Mouse (Mus musculus): Measurements from ENCODE around the gene Evx2.
A peak's percentile ranks its signal among the peaks of the same experiment; 100 is the strongest.

Gene Evx2

GRCm38 (mm10) chr2:74695813-74696430, 36.6 kb upstream of the Evx2 start:
- DNase-seq (ENCODE audit: low read depth, low spot score) = no peak

- DNase-seq (ENCODE audit: low read depth, low spot score) = no peak
Measured at GRCm38 (mm10) chr2:74695383-74695782, 36.0 kb upstream of the Evx2 start.

DNA sequence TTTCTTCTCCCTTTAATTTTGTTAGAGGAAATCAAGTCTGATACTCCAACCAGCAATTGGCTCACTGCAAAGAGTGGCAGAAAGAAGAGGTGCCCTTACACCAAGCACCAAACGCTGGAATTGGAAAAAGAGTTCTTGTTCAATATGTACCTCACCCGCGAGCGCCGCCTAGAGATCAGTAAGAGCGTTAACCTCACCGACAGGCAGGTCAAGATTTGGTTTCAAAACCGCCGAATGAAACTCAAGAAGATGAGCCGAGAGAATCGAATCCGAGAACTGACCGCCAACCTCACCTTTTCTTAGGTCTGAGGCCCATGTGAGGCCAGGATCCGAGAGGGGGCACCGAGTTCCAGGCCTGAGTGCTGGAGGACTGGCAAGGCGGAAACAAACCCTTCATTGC, 34.7 kb upstream of the Evx2 start:
- DNase-seq (ENCODE audit: low read depth, low spot score) = peak; percentile 82

- no peak for DNase-seq (ENCODE audit: low read depth, low spot score)
Measured at GRCm38 (mm10) chr2:74693432-74693827, 34.1 kb upstream of the Evx2 start.

- DNase-seq (ENCODE audit: low read depth, low spot score) = no peak
Measured at GRCm38 (mm10) chr2:74692808-74693431, 33.6 kb upstream of the Evx2 start.

DNA sequence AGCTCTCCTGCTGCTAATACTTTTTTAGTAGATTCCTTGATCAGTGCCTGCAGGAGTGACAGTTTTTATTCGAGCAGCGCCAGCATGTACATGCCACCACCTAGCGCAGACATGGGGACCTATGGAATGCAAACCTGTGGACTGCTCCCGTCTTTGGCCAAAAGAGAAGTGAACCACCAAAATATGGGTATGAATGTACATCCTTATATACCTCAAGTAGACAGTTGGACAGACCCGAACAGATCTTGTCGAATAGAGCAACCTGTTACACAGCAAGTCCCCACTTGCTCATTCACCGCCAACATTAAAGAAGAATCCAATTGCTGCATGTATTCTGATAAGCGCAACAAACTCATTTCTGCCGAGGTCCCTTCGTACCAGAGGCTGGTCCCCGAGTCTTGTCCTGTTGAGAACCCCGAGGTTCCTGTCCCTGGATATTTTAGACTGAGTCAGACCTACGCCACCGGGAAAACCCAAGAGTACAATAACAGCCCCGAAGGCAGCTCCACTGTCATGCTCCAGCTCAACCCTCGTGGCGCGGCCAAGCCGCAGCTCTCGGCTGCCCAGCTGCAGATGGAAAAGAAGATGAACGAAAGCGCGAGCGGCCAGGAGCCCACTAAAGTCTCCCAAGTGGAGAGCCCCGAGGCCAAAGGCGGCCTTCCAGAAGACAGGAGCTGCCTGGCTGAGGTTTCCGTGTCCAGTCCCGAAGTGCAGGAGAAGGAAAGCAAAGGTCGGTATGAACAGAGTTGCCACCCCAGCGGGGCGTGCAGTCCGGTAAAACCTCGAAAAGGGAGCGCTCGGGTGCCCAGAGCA, 32.8 kb upstream of the Evx2 start:
- no peak for DNase-seq (ENCODE audit: low read depth, low spot score)

GRCm38 (mm10) chr2:74691022-74691951, 31.9 kb upstream of the Evx2 start, which contains the start of gene Hoxd10:
Gene Hoxd10, plus strand, starts transcription at chr2:74691924.
- DNase-seq (ENCODE audit: low read depth, low spot score) = peak; percentile 95

DNA sequence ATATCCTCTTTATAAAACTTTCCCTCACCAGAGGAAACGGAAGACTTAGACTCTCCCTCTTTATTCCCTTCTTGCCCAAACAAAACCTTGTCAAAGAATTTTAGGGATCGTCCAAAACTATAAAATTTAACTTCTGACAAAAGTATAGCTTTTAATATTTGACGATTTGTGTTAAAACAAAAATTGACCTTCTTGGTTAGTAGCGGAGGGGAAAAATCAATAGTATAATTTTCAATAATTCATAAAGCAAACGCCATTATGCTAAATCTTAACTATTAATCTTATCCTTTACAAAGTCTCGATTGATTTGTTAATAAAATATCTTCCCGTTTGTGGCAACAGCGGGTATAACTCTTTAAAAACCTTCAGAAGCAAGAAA, 31.0 kb upstream of the Evx2 start:
- DNase-seq (ENCODE audit: low read depth, low spot score) = no peak

DNA sequence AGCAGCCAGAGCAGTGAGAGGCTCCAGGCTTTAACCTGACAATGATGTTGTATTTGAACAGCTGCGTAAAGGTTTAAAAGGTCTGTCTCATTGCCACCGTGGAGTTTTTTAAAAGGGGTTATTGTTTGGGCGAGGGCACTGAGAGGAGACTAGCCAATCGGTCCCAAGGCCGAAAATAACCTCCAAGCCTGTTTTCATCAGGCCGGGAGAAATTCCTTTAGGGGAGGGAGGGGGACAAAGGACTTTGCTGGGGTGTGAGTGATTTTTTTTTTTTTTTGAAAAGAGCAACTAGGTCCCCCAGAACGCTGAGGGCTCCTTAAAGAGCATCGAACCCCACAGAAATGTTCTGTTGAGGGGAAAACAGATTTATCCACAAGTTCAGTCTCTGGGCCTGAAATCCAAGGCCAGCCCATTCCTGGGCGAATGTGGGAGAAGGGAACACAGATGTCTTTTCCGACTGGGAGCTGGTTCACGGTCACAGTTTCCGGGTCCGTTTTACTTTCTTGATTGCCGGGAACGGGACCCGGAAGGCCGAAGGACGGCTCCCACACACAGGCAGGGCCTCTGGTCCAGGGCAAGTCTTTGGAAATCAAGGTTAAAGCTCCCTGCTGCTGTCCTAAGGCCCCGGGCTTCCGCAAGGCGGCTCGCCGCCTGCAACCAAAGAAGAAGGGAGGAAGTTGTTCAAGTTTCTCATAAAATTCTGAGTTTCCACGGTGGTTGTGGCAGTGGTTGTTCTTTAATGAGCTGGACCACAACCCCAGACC, 30.4 kb upstream of the Evx2 start:
- no peak for DNase-seq (ENCODE audit: low read depth, low spot score)

- DNase-seq (ENCODE audit: low read depth, low spot score) = no peak
Measured at GRCm38 (mm10) chr2:74688795-74689573, 29.6 kb upstream of the Evx2 start.

GRCm38 (mm10) chr2:74687698-74688555, 28.6 kb upstream of the Evx2 start:
- DNase-seq (ENCODE audit: low read depth, low spot score) = no peak

DNA sequence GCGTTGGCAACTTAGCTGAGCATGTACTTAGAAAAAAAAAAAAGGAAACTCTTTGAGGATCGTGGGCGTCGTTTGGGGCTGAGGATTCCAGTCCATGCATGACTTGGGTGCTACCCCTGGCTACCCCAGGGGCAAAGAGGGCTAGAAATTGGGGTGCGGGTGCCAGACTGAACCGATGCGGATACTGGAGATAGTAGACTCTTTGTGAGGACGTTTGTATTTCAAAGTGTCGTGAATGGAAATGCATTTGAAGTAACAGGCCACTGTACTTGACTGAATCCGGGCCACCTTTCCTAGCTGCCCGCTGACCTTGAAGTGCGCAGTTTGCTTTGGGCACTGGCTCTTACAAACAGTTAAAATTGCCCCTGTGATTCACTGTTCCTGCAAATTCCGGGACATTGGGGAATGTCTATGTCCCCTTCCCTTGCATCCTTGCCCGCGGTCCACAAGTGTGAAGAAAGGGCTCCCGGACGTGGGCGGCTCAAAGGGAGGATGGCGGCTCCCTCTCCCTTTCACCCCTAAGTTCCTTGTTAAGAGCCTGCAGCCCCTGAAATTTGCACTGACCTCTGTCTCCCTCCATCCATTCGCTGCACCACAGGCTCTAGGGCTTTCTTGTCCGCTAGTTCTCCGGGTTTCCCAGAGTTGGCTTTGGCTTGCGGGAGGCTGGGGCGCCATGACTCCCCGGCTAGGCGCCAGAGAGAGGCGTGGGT, 27.8 kb upstream of the Evx2 start:
- no peak for DNase-seq (ENCODE audit: low read depth, low spot score)

DNA sequence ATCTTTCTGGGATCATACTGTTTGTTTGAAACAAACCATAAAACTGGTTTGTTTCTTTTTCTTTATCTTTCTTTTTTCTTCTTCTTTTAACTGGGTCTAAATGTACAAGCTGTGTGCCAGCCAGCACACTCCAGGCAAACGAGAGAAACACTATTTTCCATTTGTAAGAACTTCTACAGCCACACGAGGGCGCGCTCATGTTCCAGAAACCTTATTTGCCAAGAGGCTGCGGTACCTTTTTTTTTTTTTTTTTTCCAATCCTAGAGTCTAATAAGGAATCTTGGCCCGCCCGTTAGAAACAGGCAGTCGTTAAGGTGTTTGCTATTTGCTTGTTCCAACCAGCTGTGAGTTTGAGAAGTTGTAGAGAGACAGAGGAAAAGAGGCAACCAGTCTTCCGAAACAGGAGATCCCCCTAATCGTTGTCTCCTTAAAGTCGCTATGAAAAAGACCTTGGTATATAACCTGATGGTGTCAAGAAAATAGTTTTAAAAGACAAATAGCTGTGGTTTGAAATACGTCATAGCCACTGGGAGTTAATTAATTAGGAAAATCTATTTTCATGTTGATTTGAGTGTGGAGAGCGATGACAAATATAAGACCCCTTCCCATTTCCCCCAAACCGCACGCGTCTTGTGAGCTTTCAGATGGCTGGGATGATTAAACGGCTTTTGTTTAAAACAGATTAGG, 27.1 kb upstream of the Evx2 start:
- DNase-seq (ENCODE audit: low read depth, low spot score) = peak; percentile 89

DNA sequence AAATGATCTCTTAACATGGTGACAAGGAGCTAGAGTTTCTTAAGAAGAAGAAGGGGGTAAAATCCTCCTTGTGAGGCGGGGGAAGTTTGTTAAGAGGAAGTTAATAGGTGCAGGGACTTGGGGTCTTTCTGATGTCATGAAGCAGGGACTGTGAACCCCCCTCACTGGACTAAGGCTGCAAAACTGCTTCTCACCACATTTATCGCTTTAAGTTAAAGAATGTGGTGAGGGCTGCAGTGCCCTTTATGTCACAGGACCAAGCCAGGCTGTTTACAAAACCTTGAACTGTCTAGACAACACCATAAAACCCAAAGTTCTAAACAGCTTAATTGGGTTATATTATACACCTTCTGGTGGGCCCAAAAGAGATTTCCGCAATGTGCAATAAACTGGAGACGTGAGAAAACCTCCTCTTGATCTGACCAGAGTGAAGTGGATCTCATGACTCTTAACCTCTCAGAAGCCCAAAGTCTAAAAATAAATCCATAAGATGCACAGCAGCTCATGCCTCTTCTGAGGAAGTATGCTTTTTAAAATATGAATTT, 25.8 kb upstream of the Evx2 start:
- DNase-seq (ENCODE audit: low read depth, low spot score) = no peak

GRCm38 (mm10) chr2:74684106-74684505, 24.7 kb upstream of the Evx2 start:
- no peak for DNase-seq (ENCODE audit: low read depth, low spot score)

GRCm38 (mm10) chr2:74683471-74683951, 24.2 kb upstream of the Evx2 start:
- DNase-seq (ENCODE audit: low read depth, low spot score) = no peak

GRCm38 (mm10) chr2:74682796-74683195, 23.4 kb upstream of the Evx2 start:
- DNase-seq (ENCODE audit: low read depth, low spot score) = no peak
